Mouse (Mus musculus) embryo, embryonic 10 days (tissue): ENCODE measurements around the gene Atp13a5.

Source experiments
- DNase-seq: peaks from one replicate; pipeline ENCODE4 v3.0.0-alpha.2; 2015; ENCODE audit warnings: low spot score

Atp13a5 gene

GRCm38 (mm10) chr16:29204875-29205274 lies 173.7 kb downstream of the Atp13a5 start:
- no peak for DNase-seq

DNA sequence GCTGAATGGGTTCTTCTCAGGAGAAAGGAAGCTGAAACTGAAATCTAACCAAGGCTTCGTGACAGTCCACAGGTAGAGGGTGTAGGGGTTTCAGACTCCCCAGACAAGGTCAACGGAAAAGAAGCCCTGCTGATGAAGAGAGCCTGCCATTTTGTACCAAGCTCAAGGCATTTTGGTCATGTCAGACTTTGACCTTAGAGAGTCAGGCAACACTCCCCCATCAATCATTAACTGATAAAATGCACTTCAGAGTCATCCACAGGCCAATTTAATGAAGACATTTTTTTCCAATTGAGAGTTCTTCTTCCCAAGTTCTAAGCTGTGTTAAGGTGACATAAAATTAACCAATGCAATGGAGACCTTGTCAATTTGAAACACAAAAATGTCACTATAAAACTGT lies 177.4 kb downstream of the Atp13a5 start:
- no peak for DNase-seq

DNA sequence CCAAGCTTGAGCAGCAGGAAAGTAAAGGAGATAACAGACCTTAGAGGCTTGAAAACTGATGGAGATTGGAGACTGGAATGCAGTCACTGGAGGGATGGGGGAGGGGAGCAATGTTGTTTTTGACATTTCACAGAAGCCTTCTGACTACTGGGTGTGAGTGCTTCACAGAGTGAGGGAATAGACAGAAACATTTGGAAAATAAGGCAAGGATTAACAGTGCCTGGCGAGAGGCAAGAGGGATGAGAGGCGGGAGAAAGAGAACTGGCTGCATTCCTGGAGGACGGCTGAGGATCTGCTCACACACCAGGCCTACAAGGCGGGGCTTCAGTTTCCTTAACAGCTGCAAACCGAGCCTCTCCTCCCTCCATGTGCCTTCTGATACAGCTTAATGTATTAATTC lies 180.1 kb downstream of the Atp13a5 start:
- DNase-seq: peak; percentile 64

DNA sequence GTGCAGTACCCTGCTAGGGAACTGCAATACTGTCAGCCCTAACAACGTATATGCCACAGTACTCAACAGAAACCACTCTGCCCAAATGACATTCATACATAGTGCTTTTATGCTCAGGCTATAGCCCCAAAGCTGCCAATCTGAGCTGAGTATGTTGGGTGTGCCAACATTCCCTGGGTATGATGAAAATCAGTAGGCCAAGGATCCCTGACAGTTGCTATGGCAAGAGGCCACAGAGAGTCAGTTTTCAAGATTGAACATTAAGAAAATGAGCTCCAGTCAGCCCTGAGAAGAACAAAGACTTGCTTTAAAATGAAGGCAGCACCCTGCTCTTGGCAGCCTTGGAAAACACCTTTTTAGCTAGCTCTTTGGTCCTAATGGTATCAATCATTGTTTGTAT lies 183.4 kb downstream of the Atp13a5 start:
- no peak for DNase-seq

DNA sequence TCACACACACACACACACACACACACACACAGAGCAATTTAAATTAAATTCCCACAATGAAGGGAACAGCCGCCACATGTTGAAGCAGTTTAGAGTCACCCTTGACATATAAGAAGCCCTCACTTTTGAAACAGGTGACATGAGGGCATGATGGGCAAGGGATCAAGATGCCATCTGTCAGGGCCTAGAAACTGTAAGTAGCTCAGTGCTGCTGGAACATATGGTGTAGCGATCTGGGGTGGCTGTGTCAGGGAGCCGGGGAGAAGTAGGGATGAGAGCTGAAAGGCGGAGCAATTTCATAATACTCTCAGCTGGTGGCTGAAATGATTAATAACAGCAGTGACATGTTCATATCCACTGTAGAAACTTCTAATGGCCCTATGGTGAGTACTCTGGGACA lies 184.6 kb downstream of the Atp13a5 start:
- no peak for DNase-seq

DNA sequence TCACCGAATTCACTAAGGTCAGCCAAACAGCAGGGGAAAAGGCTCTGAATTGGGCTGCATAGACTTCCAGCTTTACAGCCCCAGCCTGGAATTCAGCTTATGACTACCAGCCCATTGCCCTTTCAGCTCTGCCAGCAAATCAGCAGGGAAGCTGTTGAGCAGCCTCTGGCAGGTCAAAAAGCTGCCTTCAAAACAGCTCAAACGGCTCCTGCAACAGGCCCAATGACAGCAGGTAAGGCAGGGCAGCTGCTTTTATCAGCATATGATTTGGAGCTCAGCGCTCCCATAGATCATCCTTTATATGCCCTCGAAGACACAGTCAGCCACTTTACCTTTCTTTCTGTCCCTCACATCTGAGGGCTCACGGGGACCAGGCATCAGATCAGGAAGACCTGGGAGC lies 185.6 kb downstream of the Atp13a5 start:
- peak; percentile 7 for DNase-seq
